Mouse (Mus musculus): Measurements from ENCODE around the gene Usp2.

DNA sequence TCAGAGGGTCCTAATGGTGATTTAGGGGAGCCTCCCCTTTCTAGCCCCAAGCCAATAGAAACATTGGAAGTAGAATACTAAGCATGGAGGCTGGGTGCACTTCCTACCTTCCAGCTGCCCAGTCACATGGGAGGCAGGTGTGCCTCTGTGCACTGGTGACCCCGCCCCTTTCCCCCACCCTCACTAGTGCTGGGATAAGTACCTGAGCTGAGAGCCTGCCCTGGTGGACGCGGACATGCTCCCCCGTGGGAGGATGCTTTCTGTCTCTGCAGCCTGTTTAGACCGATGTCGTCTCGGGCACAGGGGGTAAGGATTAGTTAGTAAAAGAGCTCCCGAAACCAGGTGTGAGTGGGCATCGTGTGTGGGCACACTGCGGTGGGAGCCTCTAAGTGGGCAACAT is 20.1 kb downstream of the Usp2 start:
- TF ChIP-seq CTCF (IDR thresholded peaks at IDR 0.05; ENCODE audit: insufficient read depth, low read depth, low read length) (no peak), POLR2A (IDR thresholded peaks at IDR 0.05; ENCODE audit: insufficient read depth, low read depth, low read length) (no peak)

Measured in olfactory bulb, adult 2 months (tissue).